1 mouse cellular context compared by ENCODE assay signal in the genomic region with DNA sequence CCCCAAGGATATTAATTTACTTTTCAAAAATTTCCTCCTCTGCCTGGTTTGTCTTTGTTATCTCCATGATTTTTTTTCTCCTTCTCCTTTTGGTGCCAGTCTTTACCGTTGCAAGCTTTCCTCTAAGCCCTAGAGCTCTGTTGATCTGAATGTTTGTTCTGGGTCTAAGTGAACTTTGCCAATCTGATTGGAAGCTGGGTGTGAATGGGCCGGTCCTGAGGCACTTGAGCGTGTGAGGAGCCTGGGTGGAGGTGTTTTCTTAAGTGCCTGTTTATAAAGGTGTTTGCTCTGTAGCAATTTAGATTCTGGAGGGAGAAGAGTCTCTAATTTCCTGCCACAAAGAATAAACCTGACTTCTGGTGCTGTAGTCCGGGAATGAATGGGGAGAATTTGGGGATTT.
TF ChIP-seq lines count a peak whose summit lies in the region.

No protein-coding gene starts in this region.

TF ChIP-seq in MEL, 35 proteins besides CTCF, POLR2A, EP300 and RAD21:
- TF ChIP-seq JUND (IDR thresholded peaks at IDR 0.05; ENCODE audit: low read depth, low read length) (no peak), POLR2AphosphoS5 (IDR thresholded peaks at IDR 0.05; ENCODE audit: borderline replicate concordance, low read depth, low read length) (no peak), MEF2A (IDR thresholded peaks at IDR 0.05; ENCODE audit: extremely low read depth, insufficient replicate concordance, low read depth, low read length, poor library complexity, severe bottlenecking) (no peak), SMC3 (IDR thresholded peaks at IDR 0.05; ENCODE audit: low read depth, low read length) (no peak), MYC (IDR thresholded peaks at IDR 0.05; ENCODE audit: low read depth, low read length) (no peak), BHLHE40 (IDR thresholded peaks at IDR 0.05; ENCODE audit: borderline replicate concordance, low read depth, low read length) (no peak), USF1 (IDR thresholded peaks at IDR 0.05; ENCODE audit: low read depth, low read length) (no peak), RCOR1 (IDR thresholded peaks at IDR 0.05; ENCODE audit: low read depth, low read length) (no peak), ZKSCAN1 (IDR thresholded peaks at IDR 0.05; ENCODE audit: low read depth, low read length) (no peak)
